ENCODE assay signal across 8 mouse cellular contexts in the genomic region with DNA sequence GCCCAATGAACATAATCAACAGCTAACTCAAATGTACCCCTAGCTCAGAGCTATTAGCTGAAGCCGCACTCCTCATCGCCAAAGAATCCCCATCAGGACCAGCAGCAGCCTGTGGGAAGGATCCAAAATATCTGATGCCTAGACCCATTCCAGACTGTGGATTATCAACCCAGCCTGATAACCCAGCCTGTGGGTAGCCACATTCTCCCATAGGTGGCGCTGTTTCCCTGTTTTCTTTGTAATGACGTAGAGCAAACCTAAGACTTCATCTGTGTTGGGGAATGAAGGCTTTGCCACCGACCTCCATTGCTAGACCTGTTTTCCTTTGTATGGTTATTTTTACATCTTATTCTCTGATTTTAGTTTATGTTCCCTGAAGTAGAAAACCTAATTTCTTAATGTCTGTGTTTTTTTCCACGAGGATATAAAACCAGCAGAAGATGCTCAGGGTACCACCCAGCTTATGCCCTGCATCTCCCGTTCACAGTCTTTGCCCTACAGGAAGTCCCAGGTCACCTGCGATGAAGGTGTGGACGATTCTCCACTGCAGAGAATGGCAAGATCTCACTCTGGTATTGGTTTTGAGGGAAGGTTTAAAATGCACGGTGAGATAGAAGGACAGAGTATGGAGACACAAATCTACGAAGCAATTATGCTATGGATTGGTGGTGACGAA. TPM values are rescaled to one million over a fixed set of nuclear protein-coding genes. Genes with fewer than 3 reads are reported as not detected.
DNase-seq lines count a peak whose midpoint lies in the region; ATAC-seq lines count a peak whose summit lies in the region.

No protein-coding gene starts in this region.

- 30% methylated on average over 12 of the region's 12 CpGs for WGBS in kidney, embryonic 16.5 days
- WGBS in neural tube, embryonic 15.5 days, result 34% methylated on average over 12 of the region's 12 CpGs

- peak; percentile 95 for ATAC-seq in common myeloid progenitor, adult 5-6 weeks (replicated peaks; ENCODE audit: low read depth, poor library complexity, severe bottlenecking)
- ATAC-seq in kidney, embryonic 16.5 days (ENCODE audit: low FRiP score, low TSS enrichment), result peak; percentile 46; the same call in 1 of the 2 replicates
- ATAC-seq in neural tube, embryonic 15.5 days (ENCODE audit: low FRiP score), result peak; percentile 89

- H3K36me3 ChIP-seq in kidney, embryonic 16.5 days (ENCODE audit: insufficient read depth, low read length), result no peaks in the 10 kb centered on the region
- H3K36me3 ChIP-seq in neural tube, embryonic 15.5 days, result no peaks in the 10 kb centered on the region

- H3K4me1 ChIP-seq in kidney, embryonic 16.5 days (ENCODE audit: insufficient read depth, low read length), result no peaks in the 10 kb centered on the region
- H3K4me1 ChIP-seq in neural tube, embryonic 15.5 days, result no peaks in the 10 kb centered on the region; the same call in 1 of the 2 replicates

- H3K27me3 ChIP-seq in kidney, embryonic 16.5 days (ENCODE audit: insufficient read depth, low read length), result no peaks in the 10 kb centered on the region
- no peaks in the 10 kb centered on the region for H3K27me3 ChIP-seq in neural tube, embryonic 15.5 days (replicated peaks)

- no peak overlapping the region for H3K27ac ChIP-seq in kidney, embryonic 16.5 days (ENCODE audit: low read length)
- H3K27ac ChIP-seq in neural tube, embryonic 15.5 days (replicated peaks), result no peak overlapping the region

- peaks cover 3% of the 10 kb centered on the region; the same call in 1 of the 2 replicates for H3K9me3 ChIP-seq in kidney, embryonic 16.5 days (ENCODE audit: low read length)
- H3K9me3 ChIP-seq in neural tube, embryonic 15.5 days (replicated peaks), result no peaks in the 10 kb centered on the region

- no peak overlapping the region for H3K9ac ChIP-seq in kidney, embryonic 16.5 days (replicated peaks; ENCODE audit: low read length)
- no peak overlapping the region for H3K9ac ChIP-seq in neural tube, embryonic 15.5 days (replicated peaks)

- DNase-seq in CD4-positive, CD25-positive, alpha-beta regulatory T cell, adult 2 months (ENCODE audit: low read depth, low spot score), result peak; percentile 88
- peak; percentile 77 for DNase-seq in R1 (ENCODE audit: low read depth, low spot score)
- peak; percentile 33 to 60 for DNase-seq in gastrocnemius, postnatal 4 days (ENCODE audit: low spot score in 2 of 2)
- peak; percentile 24 to 42 for DNase-seq in lung, adult 18-20 months
- DNase-seq in thymus, postnatal 36 days, result peak; percentile 37 to 43

- no peak overlapping the region for H3K4me3 ChIP-seq in kidney, embryonic 16.5 days (ENCODE audit: low read length)
- no peak overlapping the region for H3K4me3 ChIP-seq in neural tube, embryonic 15.5 days (replicated peaks)

- H3K4me2 ChIP-seq in kidney, embryonic 16.5 days (replicated peaks; ENCODE audit: low read depth, low read length), result no peak overlapping the region
- H3K4me2 ChIP-seq in neural tube, embryonic 15.5 days, result peak overlapping the region; percentile 15

RNA-seq across cellular contexts. Expression of a gene that starts 13.4 kb away (rescaled TPM):
- total RNA-seq in common myeloid progenitor, adult 5-6 weeks (2017), result 13.9 and 15.9 TPM in 2 replicates
- total RNA-seq in gastrocnemius, postnatal 4 days (2021), result 10 to 100 TPM; 50.1 to 54.6 TPM
- polyA plus RNA-seq in kidney, embryonic 16.5 days (2015; fragmentation: Nextera tagmentation; extraction: Ambion mirVana), result 17.3 and 18.9 TPM in 2 replicates
- 26.0 and 27.4 TPM in 2 replicates for polyA plus RNA-seq in neural tube, embryonic 15.5 days (2015; fragmentation: Nextera tagmentation; extraction: Ambion mirVana)

RNA-seq across cellular contexts. Expression of a gene that starts 47.3 kb away (rescaled TPM):
- total RNA-seq in common myeloid progenitor, adult 5-6 weeks (2017), result not detected in 2 replicates
- not detected for total RNA-seq in gastrocnemius, postnatal 4 days (2021)
- not detected in 2 replicates for polyA plus RNA-seq in kidney, embryonic 16.5 days (2015; fragmentation: Nextera tagmentation; extraction: Ambion mirVana)
- 0.13 TPM in 1 of 2 replicates, not detected in the other for polyA plus RNA-seq in neural tube, embryonic 15.5 days (2015; fragmentation: Nextera tagmentation; extraction: Ambion mirVana)

Comparison
In these comparisons a context has a peak if more than half of its experiments do, and no peak if none do; other contexts are left out.
1. DNase-seq: peak in every context shown above with its lines; median percentile 88 in CD4-positive, CD25-positive, alpha-beta regulatory T cell, adult 2 months; 77 in R1; 46 in gastrocnemius, postnatal 4 days; 40 in thymus, postnatal 36 days; 33 in lung, adult 18-20 months.